24 mouse cellular contexts compared by ENCODE assay signal in the genomic region with DNA sequence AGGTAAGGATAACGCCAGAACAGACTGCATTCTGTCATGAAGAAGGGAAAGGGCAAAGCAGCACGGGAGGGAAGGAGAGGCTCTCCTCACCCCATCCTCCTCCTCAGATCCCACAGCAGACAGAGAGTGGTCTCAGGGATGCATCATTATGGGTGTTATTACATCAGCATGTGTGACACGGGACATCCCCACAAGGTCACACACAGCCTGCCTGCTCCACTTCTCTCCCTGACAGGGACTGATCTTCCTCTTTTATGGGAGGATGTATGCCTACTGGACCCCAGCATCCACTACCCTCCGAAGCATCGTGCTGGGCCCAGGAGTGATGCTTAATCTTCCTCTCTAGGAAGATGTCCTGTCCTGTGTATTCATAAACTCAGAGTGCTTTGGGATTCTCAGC. TPM values are rescaled to one million over a fixed set of nuclear protein-coding genes. Genes with fewer than 3 reads are reported as not detected.
A peak's percentile ranks its signal among the peaks of the same experiment; 100 is the strongest.
DNase-seq lines count a peak whose midpoint lies in the region; ATAC-seq and TF ChIP-seq lines count a peak whose summit lies in the region.
"Had no signal": no experiment of that assay in that cellular context is flagged by ENCODE, and none has a peak within 500 bp of the region (broad histone marks: within the 10 kb centered on the region; RNA-seq: fewer than 3 reads in every experiment).

No protein-coding gene starts in this region.

- no peak for TF ChIP-seq RAD21 in CH12.LX (IDR thresholded peaks at IDR 0.05; ENCODE audit: low read depth, low read length)

- dilution Hi-C loops in CH12.LX (cut with MboI; ENCODE audit: extremely low pct_ligation_motif_present, extremely low pct_unique_long_range_greater_than_20kb, low sequenced_read_pairs), result no loop called here

- no peak; the same call in 1 of the 2 replicates for ATAC-seq in intestine, embryonic 14.5 days (replicated peaks; ENCODE audit: low FRiP score, low TSS enrichment, low read depth)
- no peak for ATAC-seq in intestine, postnatal 0 days
- ATAC-seq in midbrain, embryonic 11.5 days (ENCODE audit: low FRiP score), result no peak
- no peak for ATAC-seq in midbrain, embryonic 15.5 days (replicated peaks)
- ATAC-seq in intestine, embryonic 15.5 days, result no peak
- ATAC-seq: activated CD4-positive, CD25-positive, alpha-beta regulatory T cell, adult 4 months; CD4-positive, CD25-positive, alpha-beta regulatory T cell, adult 4 months; forebrain, embryonic 13.5 days; forebrain, embryonic 16.5 days had no signal

- H3K4me2 ChIP-seq in intestine, embryonic 14.5 days (ENCODE audit: low read length), result no peak overlapping the region
- no peak overlapping the region for H3K4me2 ChIP-seq in intestine, postnatal 0 days (replicated peaks; ENCODE audit: low read depth)
- no peak overlapping the region for H3K4me2 ChIP-seq in midbrain, embryonic 11.5 days
- H3K4me2 ChIP-seq in midbrain, embryonic 15.5 days, result no peak overlapping the region
- no peak overlapping the region for H3K4me2 ChIP-seq in CH12.LX (ENCODE audit: insufficient read depth, low read depth, poor library complexity, severe bottlenecking)
- H3K4me2 ChIP-seq in intestine, embryonic 15.5 days (replicated peaks), result no peak overlapping the region
- H3K4me2 ChIP-seq: forebrain, embryonic 13.5 days; heart, embryonic 11.5 days; hindbrain, embryonic 15.5 days had no signal

- no peak for TF ChIP-seq POLR2A in CH12.LX (IDR thresholded peaks at IDR 0.05; ENCODE audit: low read depth, low read length)

- peaks cover 23% of the 10 kb centered on the region for H3K4me1 ChIP-seq in intestine, embryonic 14.5 days (replicated peaks; ENCODE audit: control insufficient read depth, insufficient read depth, low read length)
- peaks cover 14% of the 10 kb centered on the region; the same call in 1 of the 2 replicates for H3K4me1 ChIP-seq in intestine, postnatal 0 days (replicated peaks; ENCODE audit: control insufficient read depth, insufficient read depth, low read length)
- H3K4me1 ChIP-seq in midbrain, embryonic 11.5 days (ENCODE audit: control insufficient read depth, insufficient read depth, low read length), result peaks cover 16% of the 10 kb centered on the region
- H3K4me1 ChIP-seq in midbrain, embryonic 15.5 days, result peaks cover 21% of the 10 kb centered on the region
- peaks cover 0 to 34% of the 10 kb centered on the region in 2 experiments; a peak in 2 of 4 replicates for H3K4me1 ChIP-seq in CH12.LX (ENCODE audit: control insufficient read depth in 1 of 2, insufficient read depth in 2 of 2)
- peaks cover 25% of the 10 kb centered on the region for H3K4me1 ChIP-seq in intestine, embryonic 15.5 days (replicated peaks)

- no peaks in the 10 kb centered on the region for H3K79me2 ChIP-seq in CH12.LX (replicated peaks; ENCODE audit: control insufficient read depth, extremely low read depth, insufficient read depth, poor library complexity, severe bottlenecking)

- intact Hi-C loops in left cerebral cortex, adult 2 months (cut with DNase I), result no loop called here
- intact Hi-C loops in left cerebral cortex, postnatal 10 days (cut with DNase I), result no loop called here

- WGBS in intestine, embryonic 14.5 days, result 38% methylated on average over 5 of the region's 5 CpGs
- WGBS in intestine, postnatal 0 days, result 70% methylated on average over 5 of the region's 5 CpGs
- WGBS in midbrain, embryonic 11.5 days, result 74% methylated on average over 5 of the region's 5 CpGs
- 68% methylated on average over 5 of the region's 5 CpGs for WGBS in midbrain, embryonic 15.5 days
- 41% methylated on average over 5 of the region's 5 CpGs for WGBS in intestine, embryonic 15.5 days

- no peak overlapping the region for H3K9ac ChIP-seq in intestine, embryonic 14.5 days (ENCODE audit: low read length)
- no peak overlapping the region for H3K9ac ChIP-seq in intestine, postnatal 0 days (ENCODE audit: low read depth, low read length)
- H3K9ac ChIP-seq in midbrain, embryonic 11.5 days (ENCODE audit: low read length), result no peak overlapping the region
- H3K9ac ChIP-seq in midbrain, embryonic 15.5 days, result no peak overlapping the region
- H3K9ac ChIP-seq in CH12.LX (ENCODE audit: insufficient read depth, low read depth), result no peak overlapping the region
- no peak overlapping the region for H3K9ac ChIP-seq in intestine, embryonic 15.5 days
- H3K9ac ChIP-seq: forebrain, embryonic 13.5 days; hindbrain, embryonic 15.5 days had no signal

- no peak for TF ChIP-seq EP300 in CH12.LX (IDR thresholded peaks at IDR 0.05; ENCODE audit: low read length)

- H3K9me3 ChIP-seq in intestine, embryonic 14.5 days (ENCODE audit: control insufficient read depth, low read length), result no peaks in the 10 kb centered on the region
- H3K9me3 ChIP-seq in intestine, postnatal 0 days (ENCODE audit: control insufficient read depth), result no peaks in the 10 kb centered on the region
- H3K9me3 ChIP-seq in midbrain, embryonic 11.5 days (ENCODE audit: control insufficient read depth, low read length), result no peaks in the 10 kb centered on the region
- no peaks in the 10 kb centered on the region for H3K9me3 ChIP-seq in midbrain, embryonic 15.5 days
- no peaks in the 10 kb centered on the region for H3K9me3 ChIP-seq in CH12.LX (replicated peaks; ENCODE audit: low read length)
- no peaks in the 10 kb centered on the region for H3K9me3 ChIP-seq in intestine, embryonic 15.5 days
- H3K9me3 ChIP-seq: forebrain, embryonic 10.5 days; forebrain, embryonic 13.5 days; hindbrain, embryonic 15.5 days had no signal

- no peaks in the 10 kb centered on the region for H3K36me3 ChIP-seq in intestine, embryonic 14.5 days (ENCODE audit: control insufficient read depth, insufficient read depth, low read length)
- H3K36me3 ChIP-seq in intestine, postnatal 0 days (ENCODE audit: control insufficient read depth, insufficient read depth), result no peaks in the 10 kb centered on the region
- H3K36me3 ChIP-seq in midbrain, embryonic 11.5 days (ENCODE audit: control insufficient read depth, insufficient read depth, low read length), result no peaks in the 10 kb centered on the region
- H3K36me3 ChIP-seq in midbrain, embryonic 15.5 days (replicated peaks), result no peaks in the 10 kb centered on the region
- no peaks in the 10 kb centered on the region for H3K36me3 ChIP-seq in CH12.LX (replicated peaks in 1 of 2; ENCODE audit: control insufficient read depth in 1 of 2, insufficient read depth in 1 of 2, low read length in 1 of 2)
- no peaks in the 10 kb centered on the region for H3K36me3 ChIP-seq in intestine, embryonic 15.5 days
- H3K36me3 ChIP-seq: forebrain, embryonic 10.5 days; hindbrain, embryonic 15.5 days had no signal

- H3K27ac ChIP-seq in intestine, embryonic 14.5 days (ENCODE audit: low read depth), result peak overlapping the region; percentile 70; the same call in 1 of the 2 replicates
- no peak overlapping the region for H3K27ac ChIP-seq in intestine, postnatal 0 days (ENCODE audit: low read depth, low read length)
- no peak overlapping the region for H3K27ac ChIP-seq in midbrain, embryonic 11.5 days (ENCODE audit: low read depth, low read length)
- no peak overlapping the region for H3K27ac ChIP-seq in midbrain, embryonic 15.5 days
- no peak overlapping the region for H3K27ac ChIP-seq in CH12.LX (ENCODE audit: insufficient read depth, low read depth)
- peak overlapping the region; percentile 58; the same call in 1 of the 2 replicates for H3K27ac ChIP-seq in intestine, embryonic 15.5 days
- no peak overlapping the region for H3K27ac ChIP-seq in left cerebral cortex, adult 2 months
- H3K27ac ChIP-seq: forebrain, embryonic 10.5 days; forebrain, embryonic 13.5 days; hindbrain, embryonic 15.5 days had no signal

- H3K27me3 ChIP-seq in intestine, embryonic 14.5 days (replicated peaks; ENCODE audit: control insufficient read depth, insufficient read depth, low read length), result no peaks in the 10 kb centered on the region
- H3K27me3 ChIP-seq in intestine, postnatal 0 days (replicated peaks; ENCODE audit: control insufficient read depth, insufficient read depth, low read length), result no peaks in the 10 kb centered on the region
- no peaks in the 10 kb centered on the region for H3K27me3 ChIP-seq in midbrain, embryonic 11.5 days (ENCODE audit: control insufficient read depth, insufficient read depth, low read length)
- no peaks in the 10 kb centered on the region for H3K27me3 ChIP-seq in midbrain, embryonic 15.5 days (replicated peaks)
- peaks cover 33% of the 10 kb centered on the region for H3K27me3 ChIP-seq in CH12.LX (replicated peaks)
- H3K27me3 ChIP-seq in intestine, embryonic 15.5 days (replicated peaks), result no peaks in the 10 kb centered on the region
- H3K27me3 ChIP-seq: forebrain, embryonic 13.5 days had no signal

- in situ Hi-C loops in CH12.LX (cut with MboI; ENCODE audit: low pct_ligation_motif_present, low pct_unique_long_range_greater_than_20kb, low sequenced_read_pairs), result no loop called here

- H3K4me3 ChIP-seq in intestine, embryonic 14.5 days (ENCODE audit: low read depth, low read length), result no peak overlapping the region
- H3K4me3 ChIP-seq in intestine, postnatal 0 days (ENCODE audit: low read depth, low read length), result no peak overlapping the region
- H3K4me3 ChIP-seq in midbrain, embryonic 11.5 days (ENCODE audit: low read depth, low read length), result no peak overlapping the region
- no peak overlapping the region for H3K4me3 ChIP-seq in midbrain, embryonic 15.5 days
- no peak overlapping the region for H3K4me3 ChIP-seq in CH12.LX (replicated peaks in 1 of 3; ENCODE audit: low read depth in 2 of 3, low read length in 2 of 3, poor library complexity in 1 of 3)
- H3K4me3 ChIP-seq in intestine, embryonic 15.5 days (replicated peaks), result no peak overlapping the region
- H3K4me3 ChIP-seq in left cerebral cortex, adult 2 months, result no peak overlapping the region
- H3K4me3 ChIP-seq: forebrain, embryonic 10.5 days; forebrain, embryonic 13.5 days; hindbrain, embryonic 15.5 days had no signal

- DNase-seq in intestine, embryonic 14.5 days (ENCODE audit: low spot score), result no peak
- DNase-seq in midbrain, embryonic 11.5 days (ENCODE audit: low spot score, missing footprints), result peak; percentile 75
- peak; percentile 28 for DNase-seq in CH12.LX (ENCODE audit: extremely low read depth)
- no peak for DNase-seq in left cerebral cortex, adult 2 months (ENCODE audit: extremely low spot score in 1 of 2, low spot score in 2 of 2)
- no peak for DNase-seq in left cerebral cortex, postnatal 10 days (ENCODE audit: extremely low spot score in 1 of 2, low spot score in 2 of 2)
- DNase-seq: adrenal gland, adult 8-10 months; adrenal gland, postnatal 36 days; cerebellum, adult 18-20 months; cerebellum, adult 9-10 months; cerebellum, postnatal 14 days; gastrocnemius, postnatal 10 days; gastrocnemius, postnatal 36 days; heart, postnatal 36 days had no signal

- TF ChIP-seq CTCF in intestine, postnatal 0 days (IDR thresholded peaks at IDR 0.05; ENCODE audit: low read depth), result no peak
- TF ChIP-seq CTCF in CH12.LX (conservative IDR thresholded peaks at IDR 0.05 in 1 of 2, IDR thresholded peaks at IDR 0.05 in 1 of 2; ENCODE audit: low read depth in 2 of 2, low read length in 2 of 2), result no peak
- TF ChIP-seq CTCF in left cerebral cortex, adult 2 months (IDR thresholded peaks at IDR 0.05), result no peak

RNA-seq across cellular contexts. Expression of gene Cdh5, which starts 41.5 kb away (rescaled TPM):
- 26.6 and 28.3 TPM in 2 replicates for polyA plus RNA-seq in intestine, embryonic 14.5 days (2014; fragmentation: Nextera tagmentation; extraction: Ambion mirVana)
- 12.1 and 12.4 TPM in 2 replicates for polyA plus RNA-seq in intestine, postnatal 0 days (2015; fragmentation: Nextera tagmentation; extraction: Ambion mirVana)
- 18.0 and 19.0 TPM in 2 replicates for polyA plus RNA-seq in midbrain, embryonic 11.5 days (2014; fragmentation: Nextera tagmentation; extraction: Ambion mirVana)
- 15.3 and 16.1 TPM in 2 replicates for polyA plus RNA-seq in midbrain, embryonic 15.5 days (2015; fragmentation: Nextera tagmentation; extraction: Ambion mirVana)
- 0.25 and 0.34 TPM in 2 replicates for total RNA-seq in CH12.LX (2012; rRNA removed)
- 0.20 and 0.48 TPM in 2 replicates for total RNA-seq in CH12.LX (2014; rRNA removed)
- 1.7 and 1.8 TPM in 2 replicates for polyA plus RNA-seq in CH12.LX (2012; ENCODE audit: insufficient read length, low read depth)
- 25.3 and 26.0 TPM in 2 replicates for polyA plus RNA-seq in intestine, embryonic 15.5 days (2015; fragmentation: Nextera tagmentation; extraction: Ambion mirVana)
- total RNA-seq in left cerebral cortex, adult 2 months (2021), result 10 to 100 TPM; 11.7 to 12.0 TPM
- total RNA-seq in left cerebral cortex, postnatal 10 days (2021), result 10 to 100 TPM; 16.8 to 19.1 TPM
- total RNA-seq: granulocyte monocyte progenitor cell, adult 5-6 weeks had no signal
- polyA plus RNA-seq: CD4-positive, CD25-positive, alpha-beta regulatory T cell, adult 4 months had no signal

Comparison
In these comparisons a context has a peak if more than half of its experiments do, and no peak if none do; other contexts are left out.
1. H3K27ac ChIP-seq: peak in intestine, embryonic 14.5 days (single experiment) and intestine, embryonic 15.5 days (single experiment); none in intestine, postnatal 0 days (single experiment), midbrain, embryonic 11.5 days (single experiment), midbrain, embryonic 15.5 days (single experiment), CH12.LX (single experiment) and left cerebral cortex, adult 2 months (single experiment).
2. DNase-seq: peak in midbrain, embryonic 11.5 days (single experiment) and CH12.LX (single experiment); none in intestine, embryonic 14.5 days (single experiment), left cerebral cortex, adult 2 months (0 of 2) and left cerebral cortex, postnatal 10 days (0 of 2).